Mouse (Mus musculus) C2C12 (cell line): ENCODE data around the gene Smo. TPM values are rescaled to one million over a fixed set of nuclear protein-coding genes. Genes with fewer than 3 reads are reported as not detected.
A peak's percentile ranks its signal among the peaks of the same experiment; 100 is the strongest.

Experiments used
- H3K27me3 ChIP-seq: one replicate; pipeline ENCODE4 v1.6.1; 2011; ENCODE audit not compliant: control insufficient read depth, insufficient read depth, insufficient read length
- H3K36me3 ChIP-seq: one replicate; pipeline ENCODE4 v1.6.1; 2011; ENCODE audit not compliant: control insufficient read depth, insufficient read depth
- H3K4me3 ChIP-seq: one replicate; pipeline ENCODE4 v1.5.1; 2011; ENCODE audit warnings: mild to moderate bottlenecking, control low read depth; ENCODE audit not compliant: poor library complexity, insufficient read depth, severe bottlenecking
- H3K79me2 ChIP-seq: one replicate; pipeline ENCODE4 v1.6.1; 2011; ENCODE audit not compliant: control insufficient read depth, insufficient read depth
- H3K79me3 ChIP-seq: one replicate; pipeline ENCODE4 v1.6.1; 2011; ENCODE audit warnings: low read depth, control low read depth
- H3ac ChIP-seq: one replicate; pipeline ENCODE3; 2011; ENCODE audit warnings: low read depth; ENCODE audit not compliant: control insufficient read depth, insufficient read length
- CEBPB ChIP-seq: IDR thresholded peaks from one replicate; pipeline ENCODE4 v1.6.1; 2011; ENCODE audit warnings: low read depth, mild to moderate bottlenecking, control low read depth, moderate library complexity
- CTCF ChIP-seq: IDR thresholded peaks from one replicate; pipeline ENCODE4 v1.5.1; 2011; ENCODE audit not compliant: control insufficient read depth, insufficient read depth, insufficient read length
- FOSL1 ChIP-seq: IDR thresholded peaks from one replicate; pipeline ENCODE4 v1.8.0; 2011; ENCODE audit warnings: mild to moderate bottlenecking, low read length; ENCODE audit not compliant: poor library complexity, insufficient read depth, severe bottlenecking
- MAX ChIP-seq: IDR thresholded peaks from one replicate; pipeline ENCODE4 v1.6.1; 2011; ENCODE audit warnings: mild to moderate bottlenecking, control low read depth
- MYOD1 ChIP-seq: IDR thresholded peaks from one replicate; pipeline ENCODE4 v1.6.1; 2011; ENCODE audit warnings: low read depth; ENCODE audit not compliant: control insufficient read depth, insufficient read length
- MYOG ChIP-seq: IDR thresholded peaks from one replicate; pipeline ENCODE4 v1.6.1; 2011; ENCODE audit not compliant: control insufficient read depth, insufficient read length; ENCODE audit errors: extremely low read depth
- USF1 ChIP-seq: IDR thresholded peaks from one replicate; pipeline ENCODE4 v1.6.1; 2011; ENCODE audit warnings: low read depth, mild to moderate bottlenecking, control low read depth, moderate library complexity
- polyA plus RNA-seq: library from polyadenylated mRNA; unstranded; fragments of >200 nt; fragmentation: generic; extraction: Trizol; gene quantifications from one replicate; pipeline ENCODE4 v1.2.1, GENCODE M21; 2012; ENCODE audit warnings: missing spikeins

Gene Smo
- polyA plus RNA-seq, 1 experiment, result 86.2 TPM

DNA sequence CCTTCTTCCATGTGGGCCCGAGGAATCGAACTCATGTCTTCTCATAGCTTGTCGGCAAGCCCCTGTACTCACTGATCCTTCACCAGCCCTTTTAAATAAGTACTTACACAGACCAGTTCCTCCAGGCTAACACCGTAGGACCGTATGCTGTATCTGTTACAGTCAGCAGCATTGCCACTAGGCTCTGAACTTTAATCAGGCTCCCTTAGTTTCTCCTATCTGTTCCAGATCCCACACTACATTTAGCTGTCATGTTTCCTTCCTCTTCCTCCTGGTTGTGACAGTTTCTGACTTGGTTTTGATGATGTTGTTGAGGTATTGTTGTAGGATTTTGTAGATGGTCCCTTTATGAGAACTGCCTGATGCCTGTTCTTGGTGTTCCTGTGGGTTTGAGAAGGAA is 31.2 kb upstream of the Smo start:
- H3ac ChIP-seq, result no peak overlapping the region
- no peaks in the 10 kb centered on the region for H3K79me2 ChIP-seq
- H3K27me3 ChIP-seq, result no peaks in the 10 kb centered on the region
- no peaks in the 10 kb centered on the region for H3K36me3 ChIP-seq
- H3K4me3 ChIP-seq, result no peak overlapping the region
- H3K79me3 ChIP-seq, result no peaks in the 10 kb centered on the region
- TF ChIP-seq FOSL1 (no peak), USF1 (no peak), CEBPB (no peak), CTCF (no peak), MYOD1 (no peak), MYOG (no peak), MAX (no peak)

DNA sequence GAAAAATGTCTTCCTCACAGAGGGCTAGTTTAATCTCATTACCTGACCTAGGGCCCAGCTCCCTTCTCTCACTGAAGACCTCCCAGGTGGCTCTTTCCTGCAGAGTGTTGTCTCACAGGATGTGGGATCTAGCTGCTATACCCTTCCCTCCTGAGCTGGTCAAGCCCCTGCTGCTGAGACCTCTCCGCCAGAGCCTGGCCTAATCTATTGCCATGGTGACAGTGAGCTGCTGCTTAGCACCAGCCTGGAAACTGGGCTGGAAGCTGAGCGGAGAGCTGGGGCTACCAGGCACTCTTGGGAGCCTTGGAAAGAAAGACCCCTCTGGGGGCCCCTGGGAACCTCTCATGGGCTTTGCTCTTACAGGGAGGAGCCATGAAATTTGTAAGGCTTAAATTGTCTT is 27.4 kb upstream of the Smo start:
- Histone ChIP-seq H3K79me2 (no peaks in the 10 kb centered on the region), H3K4me3 (no peak overlapping the region), H3K36me3 (no peaks in the 10 kb centered on the region), H3K27me3 (peaks cover 10% of the 10 kb centered on the region), H3ac (no peak overlapping the region), H3K79me3 (no peaks in the 10 kb centered on the region)
- TF ChIP-seq CEBPB, result no peak
- no peak for TF ChIP-seq MAX
- TF ChIP-seq MYOG, result no peak
- no peak for TF ChIP-seq CTCF
- TF ChIP-seq USF1, result no peak
- no peak for TF ChIP-seq FOSL1
- no peak for TF ChIP-seq MYOD1

DNA sequence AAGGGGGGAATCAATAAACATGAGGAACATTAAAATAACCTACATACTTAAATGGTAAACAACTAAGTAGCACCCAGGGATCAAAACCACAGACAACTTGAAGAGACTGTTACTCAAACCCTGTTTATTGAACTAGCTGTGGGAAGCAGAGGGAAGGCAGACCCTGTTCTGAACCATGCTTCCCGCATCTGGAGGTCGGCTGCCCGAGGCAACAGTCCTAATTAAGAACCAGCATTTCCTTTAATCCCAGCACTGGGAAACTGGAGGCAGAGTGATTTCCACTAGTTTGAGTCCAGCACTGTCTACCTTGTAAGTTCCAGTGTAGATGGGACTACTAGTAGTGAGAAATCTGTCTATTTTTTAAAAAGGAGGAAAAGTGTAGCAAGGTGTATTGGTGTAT is 24.0 kb upstream of the Smo start:
- H3K4me3 ChIP-seq, result no peak overlapping the region
- TF ChIP-seq MYOG, result no peak
- no peak for TF ChIP-seq MAX
- TF ChIP-seq MYOD1, result no peak

DNA sequence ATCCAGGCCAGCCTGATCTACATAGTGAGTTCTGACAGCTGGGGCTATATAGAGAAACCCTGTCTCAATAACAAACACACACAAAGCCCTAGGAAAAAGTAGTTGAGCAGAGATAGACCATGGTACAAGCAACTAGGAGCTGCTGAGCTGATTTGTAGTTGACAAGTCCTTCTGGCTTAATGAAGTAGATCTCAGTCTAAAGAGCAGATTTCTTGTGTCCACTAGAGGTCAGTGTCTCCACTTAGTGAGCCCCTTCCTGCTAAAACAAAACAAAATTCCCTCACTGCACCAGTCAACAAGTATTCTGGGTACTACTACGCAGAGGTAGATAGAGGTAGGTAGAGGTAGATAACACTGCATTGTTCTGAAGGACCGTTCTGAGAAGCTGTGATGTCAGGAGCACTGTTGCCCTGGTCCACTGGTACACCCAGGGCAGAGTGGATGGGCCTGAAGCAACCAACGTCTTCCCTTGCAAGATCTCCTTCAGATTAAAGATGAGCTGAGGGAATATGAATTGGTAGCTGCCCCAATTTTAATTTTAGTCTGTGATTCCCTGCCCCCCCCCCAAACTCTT is 23.2 kb upstream of the Smo start:
- no peaks in the 10 kb centered on the region for H3K79me3 ChIP-seq
- TF ChIP-seq MYOG (no peak), USF1 (no peak), FOSL1 (no peak), CTCF (peak; percentile 13)
- H3ac ChIP-seq, result no peak overlapping the region
- H3K79me2 ChIP-seq, result no peaks in the 10 kb centered on the region
- peaks cover 10% of the 10 kb centered on the region for H3K27me3 ChIP-seq
- H3K4me3 ChIP-seq, result no peak overlapping the region
- H3K36me3 ChIP-seq, result no peaks in the 10 kb centered on the region

More for the DNA sequence above, 24.0 kb upstream of the Smo start:
- no peak overlapping the region for H3ac ChIP-seq
- H3K36me3 ChIP-seq, result no peaks in the 10 kb centered on the region
- H3K79me2 ChIP-seq, result no peaks in the 10 kb centered on the region
- H3K79me3 ChIP-seq, result no peaks in the 10 kb centered on the region
- peaks cover 10% of the 10 kb centered on the region for H3K27me3 ChIP-seq

DNA sequence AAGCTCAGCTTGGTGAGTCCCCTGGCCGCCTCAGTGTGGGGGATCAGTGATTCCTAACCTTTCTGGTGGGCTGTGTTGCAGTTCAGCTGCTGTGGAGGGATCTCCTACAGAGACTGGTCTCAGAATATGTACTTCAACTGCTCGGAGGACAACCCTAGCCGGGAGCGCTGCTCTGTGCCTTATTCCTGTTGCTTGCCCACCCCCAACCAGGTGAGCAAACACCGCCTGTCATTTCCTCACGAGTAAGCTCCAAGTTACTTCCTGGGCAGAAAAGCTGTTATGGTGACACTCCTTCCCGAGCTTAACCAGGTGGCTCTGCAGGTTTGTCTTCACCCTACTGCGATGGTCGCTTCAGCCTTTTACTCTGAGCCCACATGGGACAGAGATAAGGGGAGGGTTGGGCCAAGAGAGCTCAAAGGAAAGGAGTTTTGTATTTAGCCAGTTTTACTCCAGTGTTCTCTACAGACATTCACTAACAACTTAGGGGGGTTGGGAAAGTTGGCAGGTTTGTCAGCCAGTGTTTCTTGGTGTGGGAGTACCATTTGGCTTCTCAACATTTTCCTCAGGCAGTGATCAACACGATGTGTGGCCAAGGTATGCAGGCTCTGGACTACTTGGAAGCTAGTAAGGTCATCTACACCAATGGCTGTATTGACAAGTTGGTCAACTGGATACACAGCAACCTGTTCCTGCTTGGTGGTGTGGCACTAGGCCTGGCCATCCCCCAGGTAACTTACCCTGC is 18.5 kb upstream of the Smo start:
- Histone ChIP-seq H3K36me3 (no peaks in the 10 kb centered on the region), H3K27me3 (peaks cover 1% of the 10 kb centered on the region), H3K79me2 (no peaks in the 10 kb centered on the region), H3K79me3 (no peaks in the 10 kb centered on the region), H3ac (no peak overlapping the region), H3K4me3 (no peak overlapping the region)
- no peak for TF ChIP-seq MYOG
- no peak for TF ChIP-seq USF1
- TF ChIP-seq MAX, result no peak
- TF ChIP-seq MYOD1, result no peak
- no peak for TF ChIP-seq FOSL1
- no peak for TF ChIP-seq CTCF
- TF ChIP-seq CEBPB, result no peak

DNA sequence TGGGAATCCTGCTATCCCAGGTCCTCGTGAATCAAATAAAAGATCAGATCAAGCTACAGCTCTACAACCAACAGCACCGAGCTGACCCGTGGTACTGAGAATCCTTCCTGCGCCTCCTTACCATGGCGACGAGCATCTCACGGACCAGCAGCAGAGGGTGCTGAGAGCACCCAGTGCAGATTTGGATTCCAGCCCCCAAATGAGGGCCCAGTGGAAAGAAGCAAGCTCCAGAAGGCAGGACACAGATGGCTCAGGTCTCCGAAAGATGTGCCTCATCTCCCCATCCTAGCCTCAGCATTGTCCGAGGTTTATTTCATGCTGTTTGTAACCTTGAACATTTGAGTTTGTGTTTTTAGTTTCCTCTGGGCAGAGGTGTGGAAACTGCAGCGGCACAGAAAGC is 17.8 kb upstream of the Smo start:
- Histone ChIP-seq H3K79me2 (no peaks in the 10 kb centered on the region), H3K4me3 (no peak overlapping the region), H3K36me3 (no peaks in the 10 kb centered on the region), H3K27me3 (peaks cover 9% of the 10 kb centered on the region), H3ac (no peak overlapping the region), H3K79me3 (no peaks in the 10 kb centered on the region)
- TF ChIP-seq MAX (no peak), FOSL1 (no peak), CTCF (no peak), MYOD1 (no peak)
